ENCODE assay signal across 11 mouse cellular contexts in the genomic region with DNA sequence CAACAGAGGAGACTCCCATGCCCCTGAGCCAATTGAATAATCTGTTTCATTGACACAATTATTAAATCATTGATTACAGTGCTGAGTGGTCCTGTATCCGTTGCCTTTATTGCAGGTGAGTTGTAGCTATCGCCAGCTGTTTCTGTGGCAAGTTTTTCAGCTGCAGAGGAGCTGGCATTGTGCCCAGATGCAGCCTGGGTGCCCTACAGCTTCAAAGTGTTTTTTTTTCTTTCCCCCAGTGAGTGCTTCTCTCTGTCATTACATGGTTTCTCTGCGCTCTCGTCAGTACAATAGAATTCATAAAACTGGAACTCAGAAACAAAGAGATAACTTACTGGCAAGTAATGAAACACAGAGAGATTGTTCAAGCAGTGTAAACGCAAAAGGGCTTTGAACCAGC.
DNase-seq lines count a peak whose midpoint lies in the region; ATAC-seq lines count a peak whose summit lies in the region.
"Had no signal": no experiment of that assay in that cellular context is flagged by ENCODE, and none has a peak within 500 bp of the region (broad histone marks: within the 10 kb centered on the region; RNA-seq: fewer than 3 reads in every experiment).

No protein-coding gene starts in this region.

- no peak overlapping the region for H3K9ac ChIP-seq in midbrain, embryonic 14.5 days (replicated peaks; ENCODE audit: low read length)
- no peak overlapping the region for H3K9ac ChIP-seq in midbrain, embryonic 11.5 days (ENCODE audit: low read length)
- H3K9ac ChIP-seq in neural tube, embryonic 14.5 days (replicated peaks; ENCODE audit: low read depth, low read length), result no peak overlapping the region

- peaks cover 14% of the 10 kb centered on the region for H3K4me1 ChIP-seq in midbrain, embryonic 14.5 days (ENCODE audit: control insufficient read depth, insufficient read depth, low read length)
- H3K4me1 ChIP-seq in midbrain, embryonic 11.5 days (ENCODE audit: control insufficient read depth, insufficient read depth, low read length), result peaks cover 2% of the 10 kb centered on the region; the same call in 1 of the 2 replicates
- H3K4me1 ChIP-seq in neural tube, embryonic 14.5 days (ENCODE audit: control insufficient read depth, insufficient read depth, low read length), result no peaks in the 10 kb centered on the region; the same call in 1 of the 2 replicates

- no peak overlapping the region for H3K4me3 ChIP-seq in midbrain, embryonic 14.5 days (replicated peaks; ENCODE audit: low read depth, low read length)
- H3K4me3 ChIP-seq in midbrain, embryonic 11.5 days (ENCODE audit: low read depth, low read length), result no peak overlapping the region
- H3K4me3 ChIP-seq in neural tube, embryonic 14.5 days (ENCODE audit: low read depth, low read length), result no peak overlapping the region

- peak; percentile 4 to 17 for DNase-seq in heart, postnatal 14 days
- DNase-seq in heart, adult 18-20 months, result no peak
- DNase-seq in midbrain, embryonic 14.5 days, result peak; percentile 62
- DNase-seq in midbrain, embryonic 11.5 days (ENCODE audit: low spot score, missing footprints), result no peak
- DNase-seq in adrenal gland, postnatal 14 days, result peak; percentile 40
- no peak for DNase-seq in thymus, postnatal 10 days (ENCODE audit: low spot score in 2 of 2)
- DNase-seq: cerebellum, adult 18-20 months; kidney, adult 9 months; thymus, postnatal 14 days had no signal

- H3K27ac ChIP-seq in midbrain, embryonic 14.5 days (replicated peaks; ENCODE audit: low read depth, low read length), result no peak overlapping the region
- H3K27ac ChIP-seq in midbrain, embryonic 11.5 days (ENCODE audit: low read depth, low read length), result no peak overlapping the region
- no peak overlapping the region for H3K27ac ChIP-seq in neural tube, embryonic 14.5 days (ENCODE audit: low read depth, low read length)

- intact Hi-C loops in heart, postnatal 14 days (cut with DNase I), result no loop called here

- no peaks in the 10 kb centered on the region for H3K9me3 ChIP-seq in midbrain, embryonic 14.5 days (ENCODE audit: control insufficient read depth, low read length)
- no peaks in the 10 kb centered on the region for H3K9me3 ChIP-seq in midbrain, embryonic 11.5 days (ENCODE audit: control insufficient read depth, low read length)
- no peaks in the 10 kb centered on the region for H3K9me3 ChIP-seq in neural tube, embryonic 14.5 days (ENCODE audit: control insufficient read depth, low read length)

- WGBS in midbrain, embryonic 14.5 days, result 29% methylated on average over 5 of the region's 5 CpGs
- 70% methylated on average over 5 of the region's 5 CpGs for WGBS in midbrain, embryonic 11.5 days
- WGBS in neural tube, embryonic 14.5 days, result 14% methylated on average over 5 of the region's 5 CpGs

- ATAC-seq in midbrain, embryonic 14.5 days (ENCODE audit: low FRiP score, low TSS enrichment), result no peak
- no peak for ATAC-seq in midbrain, embryonic 11.5 days (ENCODE audit: low FRiP score)
- ATAC-seq in neural tube, embryonic 14.5 days (ENCODE audit: low read depth), result peak; percentile 49; the same call in 1 of the 2 replicates
- ATAC-seq: activated CD4-positive, CD25-positive, alpha-beta regulatory T cell, adult 4 months had no signal

- H3K4me2 ChIP-seq in midbrain, embryonic 14.5 days (ENCODE audit: low read length), result no peak overlapping the region
- H3K4me2 ChIP-seq in midbrain, embryonic 11.5 days, result no peak overlapping the region
- no peak overlapping the region for H3K4me2 ChIP-seq in neural tube, embryonic 14.5 days (ENCODE audit: low read depth, low read length)

- H3K27me3 ChIP-seq in midbrain, embryonic 14.5 days (ENCODE audit: control insufficient read depth, insufficient read depth, low read length), result no peaks in the 10 kb centered on the region
- no peaks in the 10 kb centered on the region for H3K27me3 ChIP-seq in midbrain, embryonic 11.5 days (ENCODE audit: control insufficient read depth, insufficient read depth, low read length)
- no peaks in the 10 kb centered on the region for H3K27me3 ChIP-seq in neural tube, embryonic 14.5 days (ENCODE audit: control insufficient read depth, insufficient read depth, low read length)

- no peaks in the 10 kb centered on the region for H3K36me3 ChIP-seq in midbrain, embryonic 14.5 days (ENCODE audit: control insufficient read depth, insufficient read depth, low read length)
- no peaks in the 10 kb centered on the region for H3K36me3 ChIP-seq in midbrain, embryonic 11.5 days (ENCODE audit: control insufficient read depth, insufficient read depth, low read length)
- no peaks in the 10 kb centered on the region for H3K36me3 ChIP-seq in neural tube, embryonic 14.5 days (ENCODE audit: control insufficient read depth, insufficient read depth, low read length)

Comparison
In these comparisons a context has a peak if more than half of its experiments do, and no peak if none do; other contexts are left out.
1. DNase-seq: peak in heart, postnatal 14 days (2 of 2), midbrain, embryonic 14.5 days (single experiment) and adrenal gland, postnatal 14 days (single experiment); none in heart, adult 18-20 months (0 of 2), midbrain, embryonic 11.5 days (single experiment) and thymus, postnatal 10 days (0 of 2).